Mouse (Mus musculus) ovary, postnatal 10 days (tissue): ENCODE results near the gene Shisa8.

Experiments
- DNase-seq: peaks from one replicate; pipeline ENCODE4 v3.0.0; 2022; ENCODE audit warnings: low spot score

The Shisa8 gene

GRCm38 (mm10) chr15:82170437-82171377 lies 41.9 kb downstream of the Shisa8 start:
- DNase-seq = no peak

GRCm38 (mm10) chr15:82169671-82170070 lies 42.9 kb downstream of the Shisa8 start:
- no peak for DNase-seq

DNA sequence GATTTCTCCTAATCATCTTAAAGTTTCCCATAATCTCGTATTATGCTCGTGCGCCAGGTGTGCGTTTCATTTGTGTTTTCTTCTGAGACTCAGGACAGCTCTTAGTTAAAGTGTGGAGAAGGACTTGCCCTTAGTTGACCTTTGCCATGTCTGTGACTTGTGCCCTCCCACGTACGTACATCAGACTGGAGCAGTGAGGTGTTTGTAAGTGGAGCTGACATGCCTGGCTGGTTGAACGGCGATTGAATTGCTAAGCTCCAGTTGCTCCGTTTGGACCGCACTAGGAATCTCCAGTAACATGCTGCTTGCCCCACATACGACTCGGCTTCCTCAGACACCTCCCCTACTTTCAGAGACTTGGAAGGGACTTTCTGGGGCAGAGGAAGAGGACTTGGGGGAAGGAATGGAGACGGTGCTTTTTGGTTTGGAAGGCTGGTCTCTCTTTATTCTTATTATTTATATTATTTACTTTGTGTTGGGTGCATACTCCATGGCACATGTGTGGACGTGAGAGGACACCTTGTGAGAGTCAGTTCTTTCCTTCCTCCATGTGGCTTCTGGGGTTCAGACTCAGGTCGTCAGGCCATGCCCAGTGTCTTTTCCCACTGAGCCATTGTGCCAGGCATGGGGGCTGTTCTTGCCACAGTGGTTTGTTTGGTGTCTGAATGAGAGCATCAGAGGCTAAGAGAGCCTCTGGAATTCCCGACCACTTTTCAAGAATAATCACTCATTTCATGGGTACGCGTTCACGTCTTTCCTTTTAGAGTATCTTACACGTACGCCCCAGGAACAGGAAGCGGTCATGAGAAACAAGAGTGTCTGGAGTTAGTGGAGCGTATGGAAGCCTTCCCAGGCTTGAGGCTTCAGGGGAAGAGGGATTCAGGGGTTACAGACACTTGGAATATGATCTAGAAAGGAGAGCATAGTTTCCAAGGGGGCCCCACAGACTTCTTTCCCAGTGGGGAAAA lies 45.1 kb downstream of the Shisa8 start:
- DNase-seq = no peak

DNA sequence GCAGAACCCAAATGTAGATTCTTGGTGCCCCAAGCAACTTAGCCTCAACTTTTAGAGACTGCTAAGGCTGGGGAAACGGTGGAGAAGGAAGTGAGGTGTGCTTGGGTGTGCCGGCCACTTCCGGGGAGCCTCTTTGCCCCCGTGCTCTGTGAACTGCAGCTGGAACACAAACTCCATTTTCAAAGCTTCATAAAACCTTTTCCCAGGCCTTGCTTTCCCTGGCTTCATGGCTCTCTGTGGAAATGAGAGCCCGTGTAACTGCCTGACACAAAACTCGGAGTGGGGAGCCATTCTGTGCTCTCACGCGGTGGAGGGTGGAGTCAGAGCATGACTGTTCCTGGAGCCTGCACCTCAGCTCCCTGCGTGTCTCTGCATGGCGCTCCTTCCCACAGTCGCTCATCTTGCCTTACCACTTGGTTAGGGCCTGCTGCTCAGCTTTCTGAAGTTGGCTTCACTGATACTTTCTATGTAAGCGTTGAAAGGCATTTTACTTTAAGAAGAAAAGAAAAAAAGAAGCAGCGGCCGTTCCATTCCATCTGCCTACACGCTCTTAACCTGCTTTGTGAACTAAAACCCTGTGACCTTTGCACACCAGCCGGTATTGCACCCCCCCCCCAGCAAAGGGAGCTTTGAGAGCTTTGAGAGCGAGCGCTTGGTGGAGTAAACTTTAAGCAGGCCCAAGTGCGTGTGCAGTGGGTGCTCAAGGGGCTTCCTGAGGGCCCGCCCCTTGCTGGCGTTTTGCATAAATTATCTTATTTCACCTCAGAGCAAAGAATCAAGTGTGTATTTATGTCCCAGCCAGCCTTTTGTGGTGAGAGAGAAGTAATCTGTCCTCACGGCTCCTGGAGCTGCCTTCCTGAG lies 46.1 kb downstream of the Shisa8 start:
- DNase-seq = no peak

- peak; percentile 59 for DNase-seq
These were observed 47.0 kb downstream of the Shisa8 start for GRCm38 (mm10) chr15:82165332-82166239.

- no peak for DNase-seq
These were observed 48.1 kb downstream of the Shisa8 start for GRCm38 (mm10) chr15:82164496-82164895.

DNA sequence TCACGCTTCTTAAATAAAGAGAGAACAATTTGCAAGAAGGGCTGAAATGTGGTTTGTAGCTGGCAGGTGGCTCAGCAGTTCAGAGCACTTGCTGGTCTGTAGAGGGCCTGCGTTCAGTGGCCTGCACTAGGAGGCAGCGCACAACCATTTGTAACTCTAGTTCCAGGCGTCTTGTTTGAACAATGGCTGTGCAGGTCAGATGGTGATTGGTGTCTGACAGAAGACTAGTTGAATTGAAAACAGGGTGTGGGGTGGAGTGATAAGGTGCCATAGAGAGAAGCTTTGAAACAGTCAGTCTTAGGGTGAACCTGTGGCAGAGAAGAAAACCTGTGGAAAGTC lies 48.6 kb downstream of the Shisa8 start:
- DNase-seq = no peak

- DNase-seq = no peak
These were observed 49.1 kb downstream of the Shisa8 start for GRCm38 (mm10) chr15:82163356-82164060.

DNA sequence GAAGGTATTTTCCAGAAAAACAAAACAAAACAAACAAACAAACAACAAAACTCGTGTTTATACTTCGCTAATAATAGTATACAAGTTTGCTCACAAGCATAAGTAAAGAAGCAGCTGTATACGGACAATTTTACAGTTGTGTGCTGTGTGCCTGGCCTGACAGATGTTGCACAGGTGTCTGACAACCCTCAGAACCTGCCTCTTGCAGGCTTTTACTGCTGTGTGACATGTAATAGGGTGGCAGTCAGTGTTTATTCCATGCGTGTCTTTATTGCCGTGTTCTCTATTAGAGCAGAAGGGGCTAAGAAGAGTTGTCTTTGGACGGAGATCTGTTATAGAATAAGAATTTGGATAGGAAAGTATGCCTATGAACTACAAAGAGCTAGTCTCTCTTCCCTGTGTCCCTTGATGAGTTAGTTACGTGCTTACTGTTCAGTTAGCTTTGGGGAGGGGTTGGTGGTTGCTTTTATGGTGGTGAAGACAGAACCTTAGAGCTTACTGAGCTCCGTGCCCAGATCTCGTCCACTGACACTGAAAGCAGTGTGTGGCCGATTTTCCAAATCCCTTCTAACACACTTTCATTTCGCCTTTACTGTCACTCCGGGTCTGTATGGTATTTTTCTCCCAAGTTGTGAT lies 50.5 kb downstream of the Shisa8 start:
- DNase-seq = no peak

DNA sequence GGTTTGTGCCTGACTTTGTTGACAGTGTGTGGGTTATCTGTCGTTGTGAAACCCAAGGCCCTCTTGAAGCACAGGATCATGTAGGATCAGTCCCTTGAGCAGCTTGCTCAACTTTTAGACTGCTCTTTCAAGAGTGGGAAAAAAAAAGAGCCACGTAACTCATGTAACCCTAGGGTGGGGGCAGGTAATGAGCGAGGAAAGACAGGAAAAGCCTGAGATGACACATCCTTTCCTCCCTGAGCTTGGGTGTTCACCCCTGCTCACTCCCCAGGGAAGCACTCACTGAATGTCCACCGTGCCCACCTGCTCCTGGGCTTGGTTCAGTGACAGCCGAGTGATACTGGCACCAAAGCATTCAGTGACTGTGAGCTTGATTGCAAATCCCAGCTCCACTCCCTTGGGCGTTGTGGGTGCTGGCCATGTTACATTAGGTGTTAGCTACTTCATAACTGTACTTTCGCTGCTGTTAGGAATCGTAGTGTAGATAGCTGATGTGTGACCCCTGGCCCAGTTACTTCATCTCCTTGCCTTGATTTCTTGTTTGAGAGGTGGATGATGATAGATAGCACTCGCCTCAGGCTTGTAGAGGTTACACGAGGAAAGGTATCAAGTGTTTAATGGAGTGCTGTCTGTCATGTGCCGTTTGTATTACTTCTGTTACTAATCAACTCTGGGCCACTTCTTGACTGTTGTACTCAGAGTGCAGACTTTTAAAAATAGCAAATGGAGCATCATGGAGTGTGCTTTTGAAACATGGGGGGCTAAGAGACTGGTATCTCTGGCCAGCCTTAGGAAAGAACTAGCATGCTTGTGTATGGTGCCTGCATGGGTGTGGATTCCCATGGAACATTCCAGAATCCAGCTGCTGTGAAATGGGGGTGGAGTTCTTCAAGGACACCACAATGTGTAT lies 51.6 kb downstream of the Shisa8 start:
- DNase-seq = no peak

DNA sequence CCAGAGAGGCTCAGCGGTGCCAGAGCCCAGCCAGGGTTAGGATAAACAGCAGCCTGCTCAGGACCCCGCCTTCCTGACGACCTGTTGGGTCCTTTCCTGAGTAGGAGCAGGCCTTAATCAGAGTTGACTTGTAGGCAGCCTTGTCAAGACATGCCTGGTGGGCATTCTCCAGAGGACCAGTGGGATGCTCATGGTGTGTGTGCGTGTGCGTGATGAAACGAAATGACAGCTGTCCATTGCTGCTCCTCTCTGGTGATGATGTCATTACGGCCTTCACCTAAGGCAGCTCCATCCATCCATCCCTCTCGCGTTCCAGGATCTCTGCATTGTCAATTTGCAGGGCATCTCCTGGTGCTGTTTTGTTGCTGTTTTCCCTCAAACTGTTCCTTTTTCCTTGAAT lies 53.1 kb downstream of the Shisa8 start:
- no peak for DNase-seq

- no peak for DNase-seq
These were observed 54.2 kb downstream of the Shisa8 start for GRCm38 (mm10) chr15:82158243-82159035.

GRCm38 (mm10) chr15:82156902-82157301 lies 55.7 kb downstream of the Shisa8 start:
- DNase-seq = no peak

GRCm38 (mm10) chr15:82156298-82156697 lies 56.3 kb downstream of the Shisa8 start:
- no peak for DNase-seq
